Mouse (Mus musculus): ENCODE results near the gene Cd28. TPM values are rescaled to one million over a fixed set of nuclear protein-coding genes. Genes with fewer than 3 reads are reported as not detected.

The Cd28 gene
- polyA plus RNA-seq, 1 experiment from 2014 or later, result 0.42 TPM

DNA sequence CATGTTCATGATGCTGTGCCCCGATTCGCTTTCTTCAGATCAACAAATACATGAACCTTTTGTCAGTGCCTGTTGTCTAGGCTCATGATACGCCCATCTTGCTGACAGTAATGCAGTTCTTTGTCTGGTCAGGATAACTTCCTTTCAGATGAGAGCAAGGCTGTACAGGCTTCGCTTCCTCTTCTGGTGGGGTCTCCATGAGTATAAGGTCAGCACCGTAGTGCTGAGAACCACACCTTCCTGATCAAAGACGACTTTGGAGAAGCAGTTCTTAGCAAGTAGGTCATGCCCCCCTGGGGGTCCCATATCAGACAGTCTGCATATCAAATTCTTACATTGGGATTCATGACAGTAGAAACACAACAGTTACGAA is 19.3 kb downstream of the Cd28 start:
- H3K4me2 ChIP-seq (ENCODE audit: low read length), result no peak overlapping the region
- H3K4me3 ChIP-seq (ENCODE audit: control insufficient read depth in 1 of 2, insufficient read depth in 1 of 2, low read depth in 1 of 2, low read length in 2 of 2), result no peak overlapping the region
- no peaks in the 10 kb centered on the region for H3K27me3 ChIP-seq (ENCODE audit: control insufficient read depth, insufficient read depth, low read length)
- ATAC-seq (ENCODE audit: insufficient number of reproducible peaks, insufficient read depth, low FRiP score, low read depth), result no peak
- H3K9me3 ChIP-seq (ENCODE audit: control insufficient read depth, low read length), result no peaks in the 10 kb centered on the region
- no peak overlapping the region for H3K9ac ChIP-seq (ENCODE audit: low read length)
- peak overlapping the region; percentile 68 to 75 for H3K27ac ChIP-seq (replicated peaks in 1 of 2; ENCODE audit: control insufficient read depth in 1 of 2, insufficient read depth in 1 of 2, low read depth in 2 of 2, low read length in 2 of 2)
- H3K4me1 ChIP-seq (ENCODE audit: control insufficient read depth in 2 of 2, insufficient read depth in 2 of 2, low read length in 2 of 2), result peaks cover 14 to 16% of the 10 kb centered on the region in 2 experiments
- H3K36me3 ChIP-seq (ENCODE audit: control insufficient read depth, insufficient read depth, low read length), result no peaks in the 10 kb centered on the region
- 75% methylated on average over 7 of the region's 7 CpGs for WGBS

GRCm38 (mm10) chr1:60744266-60744665 is 27.7 kb downstream of the Cd28 start:
- no peak overlapping the region for H3K27ac ChIP-seq (replicated peaks in 1 of 2; ENCODE audit: control insufficient read depth in 1 of 2, insufficient read depth in 1 of 2, low read depth in 2 of 2, low read length in 2 of 2)
- no peak overlapping the region for H3K4me2 ChIP-seq (ENCODE audit: low read length)
- H3K36me3 ChIP-seq (ENCODE audit: control insufficient read depth, insufficient read depth, low read length), result no peaks in the 10 kb centered on the region
- H3K4me1 ChIP-seq (ENCODE audit: control insufficient read depth in 2 of 2, insufficient read depth in 2 of 2, low read length in 2 of 2), result peaks cover 6 to 8% of the 10 kb centered on the region in 2 experiments
- no peak overlapping the region for H3K9ac ChIP-seq (ENCODE audit: low read length)
- ATAC-seq (ENCODE audit: insufficient number of reproducible peaks, insufficient read depth, low FRiP score, low read depth), result no peak
- no peaks in the 10 kb centered on the region for H3K27me3 ChIP-seq (ENCODE audit: control insufficient read depth, insufficient read depth, low read length)
- H3K4me3 ChIP-seq (ENCODE audit: control insufficient read depth in 1 of 2, insufficient read depth in 1 of 2, low read depth in 1 of 2, low read length in 2 of 2), result no peak overlapping the region
- 58% methylated on average over 1 of the region's 1 CpGs for WGBS
- H3K9me3 ChIP-seq (ENCODE audit: control insufficient read depth, low read length), result no peaks in the 10 kb centered on the region

GRCm38 (mm10) chr1:60745664-60746063 is 29.1 kb downstream of the Cd28 start:
- no peaks in the 10 kb centered on the region for H3K9me3 ChIP-seq (ENCODE audit: control insufficient read depth, low read length)
- no peak overlapping the region for H3K4me2 ChIP-seq (ENCODE audit: low read length)
- 71% methylated on average over 7 of the region's 7 CpGs for WGBS
- no peaks in the 10 kb centered on the region for H3K27me3 ChIP-seq (ENCODE audit: control insufficient read depth, insufficient read depth, low read length)
- H3K4me1 ChIP-seq (ENCODE audit: control insufficient read depth in 2 of 2, insufficient read depth in 2 of 2, low read length in 2 of 2), result peaks cover 8 to 11% of the 10 kb centered on the region in 2 experiments
- H3K27ac ChIP-seq (replicated peaks in 1 of 2; ENCODE audit: control insufficient read depth in 1 of 2, insufficient read depth in 1 of 2, low read depth in 2 of 2, low read length in 2 of 2), result peak overlapping the region; percentile 26 to 36
- ATAC-seq (ENCODE audit: insufficient number of reproducible peaks, insufficient read depth, low FRiP score, low read depth), result no peak
- H3K36me3 ChIP-seq (ENCODE audit: control insufficient read depth, insufficient read depth, low read length), result no peaks in the 10 kb centered on the region
- H3K4me3 ChIP-seq (ENCODE audit: control insufficient read depth in 1 of 2, insufficient read depth in 1 of 2, low read depth in 1 of 2, low read length in 2 of 2), result no peak overlapping the region
- no peak overlapping the region for H3K9ac ChIP-seq (ENCODE audit: low read length)

DNA sequence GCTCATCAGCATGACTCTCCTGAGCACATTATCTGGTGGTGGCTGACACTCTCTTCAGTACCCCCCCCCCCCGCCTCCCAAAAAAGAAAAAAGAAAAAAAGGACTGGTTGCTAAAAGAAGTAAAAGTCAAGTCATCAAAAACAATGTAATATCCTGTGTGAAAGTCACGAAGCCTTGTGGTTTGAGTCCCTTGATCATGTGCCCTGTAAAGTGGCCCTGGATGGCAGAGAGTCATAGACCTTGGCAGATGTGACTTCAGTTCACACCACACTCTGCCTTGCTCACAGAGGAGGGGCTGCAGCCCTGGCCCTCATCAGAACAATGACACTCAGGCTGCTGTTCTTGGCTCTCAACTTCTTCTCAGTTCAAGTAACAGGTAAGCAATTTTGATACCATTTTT is 29.6 kb downstream of the Cd28 start:
- no peaks in the 10 kb centered on the region for H3K9me3 ChIP-seq (ENCODE audit: control insufficient read depth, low read length)
- peaks cover 8 to 11% of the 10 kb centered on the region in 2 experiments for H3K4me1 ChIP-seq (ENCODE audit: control insufficient read depth in 2 of 2, insufficient read depth in 2 of 2, low read length in 2 of 2)
- no peak overlapping the region for H3K9ac ChIP-seq (ENCODE audit: low read length)
- H3K36me3 ChIP-seq (ENCODE audit: control insufficient read depth, insufficient read depth, low read length), result no peaks in the 10 kb centered on the region
- ATAC-seq (ENCODE audit: insufficient number of reproducible peaks, insufficient read depth, low FRiP score, low read depth), result no peak
- 45% methylated on average over 2 of the region's 2 CpGs for WGBS
- H3K4me2 ChIP-seq (ENCODE audit: low read length), result no peak overlapping the region
- H3K4me3 ChIP-seq (ENCODE audit: control insufficient read depth in 1 of 2, insufficient read depth in 1 of 2, low read depth in 1 of 2, low read length in 2 of 2), result no peak overlapping the region
- peak overlapping the region in 1 of 2 experiments; percentile 26; a peak in 1 of 4 replicates for H3K27ac ChIP-seq (replicated peaks in 1 of 2; ENCODE audit: control insufficient read depth in 1 of 2, insufficient read depth in 1 of 2, low read depth in 2 of 2, low read length in 2 of 2)
- no peaks in the 10 kb centered on the region for H3K27me3 ChIP-seq (ENCODE audit: control insufficient read depth, insufficient read depth, low read length)

DNA sequence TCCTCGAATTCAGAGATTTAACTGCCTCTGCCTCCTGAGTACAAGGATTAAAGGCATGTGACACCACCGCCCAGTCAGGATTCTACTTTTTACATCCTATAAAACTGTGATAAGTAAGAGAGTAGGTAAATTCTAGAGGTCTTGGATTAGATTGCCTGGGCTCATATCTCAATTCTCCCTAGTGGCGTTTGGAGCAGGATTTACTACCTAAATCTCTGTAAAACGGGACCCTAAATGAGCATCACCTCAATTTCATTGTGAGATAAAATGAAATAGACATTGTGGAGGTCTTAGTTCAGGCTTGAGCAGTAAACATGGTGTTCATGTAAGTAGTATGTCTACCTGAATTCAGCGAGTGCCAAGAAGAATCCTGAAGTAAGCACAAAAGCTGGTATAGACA is 30.3 kb downstream of the Cd28 start:
- 89% methylated on average over 5 of the region's 5 CpGs for WGBS
- Histone ChIP-seq H3K4me1 (ENCODE audit: control insufficient read depth in 2 of 2, insufficient read depth in 2 of 2, low read length in 2 of 2) (peaks cover 8 to 11% of the 10 kb centered on the region in 2 experiments), H3K9ac (ENCODE audit: low read length) (no peak overlapping the region), H3K27me3 (ENCODE audit: control insufficient read depth, insufficient read depth, low read length) (no peaks in the 10 kb centered on the region), H3K36me3 (ENCODE audit: control insufficient read depth, insufficient read depth, low read length) (no peaks in the 10 kb centered on the region), H3K4me3 (ENCODE audit: control insufficient read depth in 1 of 2, insufficient read depth in 1 of 2, low read depth in 1 of 2, low read length in 2 of 2) (no peak overlapping the region), H3K27ac (replicated peaks in 1 of 2; ENCODE audit: control insufficient read depth in 1 of 2, insufficient read depth in 1 of 2, low read depth in 2 of 2, low read length in 2 of 2) (no peak overlapping the region), H3K4me2 (ENCODE audit: low read length) (no peak overlapping the region), H3K9me3 (ENCODE audit: control insufficient read depth, low read length) (no peaks in the 10 kb centered on the region)
- ATAC-seq (ENCODE audit: insufficient number of reproducible peaks, insufficient read depth, low FRiP score, low read depth), result no peak

- no peak for ATAC-seq (ENCODE audit: insufficient number of reproducible peaks, insufficient read depth, low FRiP score, low read depth)
Observed at GRCm38 (mm10) chr1:60748286-60748685, 31.7 kb downstream of the Cd28 start.

DNA sequence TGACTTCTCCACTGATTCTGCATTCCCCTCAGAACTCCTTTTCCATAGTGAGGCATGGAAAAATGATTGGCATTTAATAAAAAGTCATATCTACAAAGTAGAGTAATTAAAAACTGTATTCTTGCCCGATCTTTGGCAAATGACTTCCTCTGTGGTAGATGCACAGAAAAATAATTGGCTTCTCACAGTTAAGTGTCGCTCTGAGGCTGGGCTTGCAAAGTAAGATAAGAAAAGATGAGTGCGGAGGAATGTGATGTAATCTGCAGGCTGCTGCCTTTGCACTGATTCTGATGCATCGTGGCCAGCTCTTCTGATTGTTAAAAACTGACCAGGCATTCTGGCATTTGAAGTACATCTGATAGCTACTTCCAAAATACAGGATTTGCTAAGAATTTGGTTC is 32.3 kb downstream of the Cd28 start:
- WGBS, result 29% methylated on average over 4 of the region's 4 CpGs
- H3K9me3 ChIP-seq (ENCODE audit: control insufficient read depth, low read length), result no peaks in the 10 kb centered on the region
- H3K4me2 ChIP-seq (ENCODE audit: low read length), result no peak overlapping the region
- H3K4me3 ChIP-seq (ENCODE audit: control insufficient read depth in 1 of 2, insufficient read depth in 1 of 2, low read depth in 1 of 2, low read length in 2 of 2), result no peak overlapping the region
- H3K9ac ChIP-seq (ENCODE audit: low read length), result no peak overlapping the region
- H3K4me1 ChIP-seq (ENCODE audit: control insufficient read depth in 2 of 2, insufficient read depth in 2 of 2, low read length in 2 of 2), result peaks cover 8 to 11% of the 10 kb centered on the region in 2 experiments
- ATAC-seq (ENCODE audit: insufficient number of reproducible peaks, insufficient read depth, low FRiP score, low read depth), result no peak
- H3K27me3 ChIP-seq (ENCODE audit: control insufficient read depth, insufficient read depth, low read length), result no peaks in the 10 kb centered on the region
- no peak overlapping the region for H3K27ac ChIP-seq (replicated peaks in 1 of 2; ENCODE audit: control insufficient read depth in 1 of 2, insufficient read depth in 1 of 2, low read depth in 2 of 2, low read length in 2 of 2)
- no peaks in the 10 kb centered on the region for H3K36me3 ChIP-seq (ENCODE audit: control insufficient read depth, insufficient read depth, low read length)

More at GRCm38 (mm10) chr1:60748286-60748685, 31.7 kb downstream of the Cd28 start:
- no peak overlapping the region for H3K9ac ChIP-seq (ENCODE audit: low read length)
- no peak overlapping the region for H3K27ac ChIP-seq (replicated peaks in 1 of 2; ENCODE audit: control insufficient read depth in 1 of 2, insufficient read depth in 1 of 2, low read depth in 2 of 2, low read length in 2 of 2)
- H3K36me3 ChIP-seq (ENCODE audit: control insufficient read depth, insufficient read depth, low read length), result no peaks in the 10 kb centered on the region
- H3K9me3 ChIP-seq (ENCODE audit: control insufficient read depth, low read length), result no peaks in the 10 kb centered on the region
- H3K27me3 ChIP-seq (ENCODE audit: control insufficient read depth, insufficient read depth, low read length), result no peaks in the 10 kb centered on the region
- 94% methylated on average over 1 of the region's 1 CpGs for WGBS
- no peak overlapping the region for H3K4me3 ChIP-seq (ENCODE audit: control insufficient read depth in 1 of 2, insufficient read depth in 1 of 2, low read depth in 1 of 2, low read length in 2 of 2)
- peaks cover 8 to 11% of the 10 kb centered on the region in 2 experiments for H3K4me1 ChIP-seq (ENCODE audit: control insufficient read depth in 2 of 2, insufficient read depth in 2 of 2, low read length in 2 of 2)
- H3K4me2 ChIP-seq (ENCODE audit: low read length), result no peak overlapping the region

DNA sequence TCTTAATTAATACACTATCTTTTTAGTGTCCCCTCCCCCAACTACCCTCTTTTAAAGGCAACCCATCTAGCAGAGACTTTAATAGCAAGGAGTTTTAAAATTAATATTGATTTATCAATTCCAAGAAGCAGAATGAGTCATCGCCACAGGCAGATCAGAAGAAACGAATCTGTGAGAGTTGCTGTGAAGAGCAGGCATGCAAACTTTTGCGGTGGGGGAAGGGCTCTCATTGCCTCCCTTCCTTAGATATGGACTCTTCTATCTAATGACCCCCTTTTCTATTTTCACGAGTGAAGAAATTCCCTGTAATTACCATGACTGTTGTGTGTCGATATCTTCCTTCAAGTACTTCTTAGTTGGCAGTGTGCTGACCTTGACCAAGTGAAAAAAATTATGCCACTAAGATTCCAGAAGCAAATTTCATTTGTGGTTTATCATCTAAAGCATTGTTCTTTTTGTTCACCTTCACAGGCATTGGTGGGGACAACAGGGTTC is 32.8 kb downstream of the Cd28 start:
- Histone ChIP-seq H3K4me2 (ENCODE audit: low read length) (no peak overlapping the region), H3K9me3 (ENCODE audit: control insufficient read depth, low read length) (no peaks in the 10 kb centered on the region), H3K27ac (replicated peaks in 1 of 2; ENCODE audit: control insufficient read depth in 1 of 2, insufficient read depth in 1 of 2, low read depth in 2 of 2, low read length in 2 of 2) (no peak overlapping the region), H3K27me3 (ENCODE audit: control insufficient read depth, insufficient read depth, low read length) (no peaks in the 10 kb centered on the region), H3K9ac (ENCODE audit: low read length) (no peak overlapping the region), H3K4me1 (ENCODE audit: control insufficient read depth in 2 of 2, insufficient read depth in 2 of 2, low read length in 2 of 2) (peaks cover 8 to 11% of the 10 kb centered on the region in 2 experiments), H3K36me3 (ENCODE audit: control insufficient read depth, insufficient read depth, low read length) (no peaks in the 10 kb centered on the region), H3K4me3 (ENCODE audit: control insufficient read depth in 1 of 2, insufficient read depth in 1 of 2, low read depth in 1 of 2, low read length in 2 of 2) (no peak overlapping the region)
- WGBS, result 61% methylated on average over 5 of the region's 5 CpGs
- no peak for ATAC-seq (ENCODE audit: insufficient number of reproducible peaks, insufficient read depth, low FRiP score, low read depth)

Measured in heart, embryonic 14.5 days (tissue).